Mouse (Mus musculus): ENCODE results near the gene Sptbn2. TPM values are rescaled to one million over a fixed set of nuclear protein-coding genes. Genes with fewer than 3 reads are reported as not detected.

Sptbn2 gene
- 0.39 TPM in 1 of 2 replicates, not detected in the other for polyA plus RNA-seq (2012; ENCODE audit: insufficient read depth, low replicate concordance)

- Histone ChIP-seq H3K36me3 (replicated peaks; ENCODE audit: low read length) (no peaks in the 10 kb centered on the region), H3K4me3 (replicated peaks) (peak within 1 kb of the TSS; percentile 84), H3K27me3 (replicated peaks) (peaks cover 83% of the 10 kb centered on the region), H3K4me1 (peaks cover 22% of the 10 kb centered on the region), H3K9me3 (no peaks in the 10 kb centered on the region)
- TF ChIP-seq GATA1 (IDR thresholded peaks at IDR 0.05; ENCODE audit: borderline replicate concordance, low read length) (no peak), FLI1 (IDR thresholded peaks at IDR 0.05; ENCODE audit: low read length) (no peak)
Measured at GRCm38 (mm10) chr19:4711098-4711600, at the start of gene Sptbn2. Sptbn2 (plus strand) TSS chr19:4711167.

- peaks cover 28% of the 10 kb centered on the region for H3K27me3 ChIP-seq (replicated peaks)
- H3K4me1 ChIP-seq, result no peaks in the 10 kb centered on the region
- no peaks in the 10 kb centered on the region for H3K9me3 ChIP-seq
- no peaks in the 10 kb centered on the region for H3K36me3 ChIP-seq (replicated peaks; ENCODE audit: low read length)
- TF ChIP-seq FLI1 (IDR thresholded peaks at IDR 0.05; ENCODE audit: low read length) (no peak), GATA1 (IDR thresholded peaks at IDR 0.05; ENCODE audit: borderline replicate concordance, low read length) (no peak)
- no peak overlapping the region for H3K4me3 ChIP-seq (replicated peaks)
Measured at GRCm38 (mm10) chr19:4666815-4667214, 44.2 kb upstream of the Sptbn2 start.

GRCm38 (mm10) chr19:4670776-4671175 lies 40.2 kb upstream of the Sptbn2 start:
- no peaks in the 10 kb centered on the region for H3K9me3 ChIP-seq
- H3K4me1 ChIP-seq, result no peaks in the 10 kb centered on the region
- H3K4me3 ChIP-seq (replicated peaks), result no peak overlapping the region
- H3K27me3 ChIP-seq (replicated peaks), result peaks cover 24% of the 10 kb centered on the region
- TF ChIP-seq FLI1 (IDR thresholded peaks at IDR 0.05; ENCODE audit: low read length), result no peak
- no peak for TF ChIP-seq GATA1 (IDR thresholded peaks at IDR 0.05; ENCODE audit: borderline replicate concordance, low read length)
- no peaks in the 10 kb centered on the region for H3K36me3 ChIP-seq (replicated peaks; ENCODE audit: low read length)

GRCm38 (mm10) chr19:4672401-4672800 lies 38.6 kb upstream of the Sptbn2 start:
- H3K36me3 ChIP-seq (replicated peaks; ENCODE audit: low read length), result no peaks in the 10 kb centered on the region
- H3K4me3 ChIP-seq (replicated peaks), result no peak overlapping the region
- no peaks in the 10 kb centered on the region for H3K9me3 ChIP-seq
- TF ChIP-seq GATA1 (IDR thresholded peaks at IDR 0.05; ENCODE audit: borderline replicate concordance, low read length) (no peak), FLI1 (IDR thresholded peaks at IDR 0.05; ENCODE audit: low read length) (no peak)
- no peaks in the 10 kb centered on the region for H3K4me1 ChIP-seq
- peaks cover 21% of the 10 kb centered on the region for H3K27me3 ChIP-seq (replicated peaks)

- Histone ChIP-seq H3K27me3 (replicated peaks) (peaks cover 48% of the 10 kb centered on the region), H3K4me1 (peaks cover 9% of the 10 kb centered on the region), H3K36me3 (replicated peaks; ENCODE audit: low read length) (no peaks in the 10 kb centered on the region), H3K9me3 (peaks cover 9% of the 10 kb centered on the region), H3K4me3 (replicated peaks) (no peak overlapping the region)
- TF ChIP-seq GATA1 (IDR thresholded peaks at IDR 0.05; ENCODE audit: borderline replicate concordance, low read length) (no peak), FLI1 (IDR thresholded peaks at IDR 0.05; ENCODE audit: low read length) (no peak)
Measured at GRCm38 (mm10) chr19:4694346-4694745, 16.6 kb upstream of the Sptbn2 start.

- Histone ChIP-seq H3K4me1 (peaks cover 14% of the 10 kb centered on the region), H3K27me3 (replicated peaks) (peaks cover 68% of the 10 kb centered on the region), H3K9me3 (peaks cover 9% of the 10 kb centered on the region), H3K4me3 (replicated peaks) (no peak overlapping the region), H3K36me3 (replicated peaks; ENCODE audit: low read length) (no peaks in the 10 kb centered on the region)
- no peak for TF ChIP-seq GATA1 (IDR thresholded peaks at IDR 0.05; ENCODE audit: borderline replicate concordance, low read length)
- TF ChIP-seq FLI1 (IDR thresholded peaks at IDR 0.05; ENCODE audit: low read length), result no peak
Measured at GRCm38 (mm10) chr19:4697121-4697520, 13.8 kb upstream of the Sptbn2 start.

GRCm38 (mm10) chr19:4697721-4698120 lies 13.2 kb upstream of the Sptbn2 start:
- Histone ChIP-seq H3K4me3 (replicated peaks) (peak overlapping the region; percentile 87), H3K9me3 (peaks cover 9% of the 10 kb centered on the region), H3K4me1 (peaks cover 14% of the 10 kb centered on the region), H3K27me3 (replicated peaks) (peaks cover 70% of the 10 kb centered on the region), H3K36me3 (replicated peaks; ENCODE audit: low read length) (no peaks in the 10 kb centered on the region)
- no peak for TF ChIP-seq GATA1 (IDR thresholded peaks at IDR 0.05; ENCODE audit: borderline replicate concordance, low read length)
- no peak for TF ChIP-seq FLI1 (IDR thresholded peaks at IDR 0.05; ENCODE audit: low read length)

GRCm38 (mm10) chr19:4698205-4698677 lies 12.7 kb upstream of the Sptbn2 start, which contains the start of gene Gm960:
Gm960 (minus strand) TSS chr19:4698668.
- peaks cover 14% of the 10 kb centered on the region for H3K4me1 ChIP-seq
- peaks cover 9% of the 10 kb centered on the region for H3K9me3 ChIP-seq
- no peaks in the 10 kb centered on the region for H3K36me3 ChIP-seq (replicated peaks; ENCODE audit: low read length)
- peak within 1 kb of the TSS; percentile 87 for H3K4me3 ChIP-seq (replicated peaks)
- TF ChIP-seq GATA1 (IDR thresholded peaks at IDR 0.05; ENCODE audit: borderline replicate concordance, low read length) (no peak), FLI1 (IDR thresholded peaks at IDR 0.05; ENCODE audit: low read length) (no peak)
- peaks cover 68% of the 10 kb centered on the region for H3K27me3 ChIP-seq (replicated peaks)

GRCm38 (mm10) chr19:4698856-4699255 lies 12.1 kb upstream of the Sptbn2 start:
- peaks cover 9% of the 10 kb centered on the region for H3K9me3 ChIP-seq
- no peak overlapping the region for H3K4me3 ChIP-seq (replicated peaks)
- H3K4me1 ChIP-seq, result peaks cover 14% of the 10 kb centered on the region
- no peak for TF ChIP-seq GATA1 (IDR thresholded peaks at IDR 0.05; ENCODE audit: borderline replicate concordance, low read length)
- no peak for TF ChIP-seq FLI1 (IDR thresholded peaks at IDR 0.05; ENCODE audit: low read length)
- H3K27me3 ChIP-seq (replicated peaks), result peaks cover 70% of the 10 kb centered on the region
- no peaks in the 10 kb centered on the region for H3K36me3 ChIP-seq (replicated peaks; ENCODE audit: low read length)

GRCm38 (mm10) chr19:4699821-4700220 lies 11.1 kb upstream of the Sptbn2 start:
- Histone ChIP-seq H3K27me3 (replicated peaks) (peaks cover 73% of the 10 kb centered on the region), H3K4me1 (peaks cover 14% of the 10 kb centered on the region), H3K4me3 (replicated peaks) (no peak overlapping the region), H3K36me3 (replicated peaks; ENCODE audit: low read length) (no peaks in the 10 kb centered on the region), H3K9me3 (peaks cover 9% of the 10 kb centered on the region)
- TF ChIP-seq FLI1 (IDR thresholded peaks at IDR 0.05; ENCODE audit: low read length), result no peak
- no peak for TF ChIP-seq GATA1 (IDR thresholded peaks at IDR 0.05; ENCODE audit: borderline replicate concordance, low read length)

Measured in megakaryocyte, embryonic 14.5 days (primary cell).